Mouse (Mus musculus) limb, embryonic 14.5 days (tissue): ENCODE measurements at regions not wholly inside any gene's neighbourhood (a gene's known extent, or its start where the extent isn't known, plus 50 kb on each side); places are given as distances from the start of the nearest gene placed in this dataset.

Experiments
- ATAC-seq: fragments of 200-750 bp; cut with Nextera tagmentation; 2 replicates; pipeline ENCODE4 v1.8.0; 2017; ENCODE audit warnings: low read depth, moderate number of reproducible peaks, moderate TSS enrichment; ENCODE audit not compliant: low FRiP score
- DNase-seq: peaks from one replicate; pipeline ENCODE4 v3.0.0-alpha.2; 2015; ENCODE audit warnings: low spot score
- H3K27ac ChIP-seq: fragments of 300-500 bp; sonication (generic); replicated peaks from 2 replicates; pipeline ENCODE4 v1.5.1; 2014; ENCODE audit warnings: low read depth, mild to moderate bottlenecking, low read length, moderate library complexity, mixed read lengths
- H3K27me3 ChIP-seq: fragments of 300-500 bp; sonication (generic); 2 replicates; pipeline ENCODE4 v1.6.1; 2014; ENCODE audit warnings: low read length, mixed read lengths; ENCODE audit not compliant: control insufficient read depth, insufficient read depth
- H3K36me3 ChIP-seq: fragments of 300-500 bp; sonication (generic); 2 replicates; pipeline ENCODE4 v1.6.1; 2014; ENCODE audit warnings: mild to moderate bottlenecking, low read length, moderate library complexity, mixed read lengths; ENCODE audit not compliant: control insufficient read depth, insufficient read depth
- H3K4me1 ChIP-seq: fragments of 300-500 bp; sonication (generic); 2 replicates; pipeline ENCODE4 v1.6.1; 2014; ENCODE audit warnings: antibody characterized with exemption, low read length, mixed read lengths; ENCODE audit not compliant: control insufficient read depth, insufficient read depth
- H3K4me2 ChIP-seq: fragments of 300-500 bp; sonication (generic); replicated peaks from 2 replicates; pipeline ENCODE4 v1.6.1; 2014; ENCODE audit warnings: low read depth, mild to moderate bottlenecking, low read length, moderate library complexity; ENCODE audit not compliant: severe bottlenecking
- H3K4me3 ChIP-seq: fragments of 300-500 bp; sonication (generic); replicated peaks from 2 replicates; pipeline ENCODE4 v1.5.1; 2014; ENCODE audit warnings: low read length
- H3K9ac ChIP-seq: fragments of 300-500 bp; sonication (generic); 2 replicates; pipeline ENCODE4 v1.6.1; 2014; ENCODE audit warnings: mild to moderate bottlenecking, low read depth, low read length, moderate library complexity; ENCODE audit not compliant: severe bottlenecking
- H3K9me3 ChIP-seq: fragments of 300-500 bp; sonication (generic); 2 replicates; pipeline ENCODE4 v1.6.1; 2016; ENCODE audit warnings: low read length; ENCODE audit not compliant: control insufficient read depth
- POLR2A ChIP-seq: fragments of 200-500 bp; IDR thresholded peaks from 2 replicates; pipeline ENCODE4 v1.8.0; 2012; ENCODE audit warnings: inconsistent platforms, mild to moderate bottlenecking, moderate library complexity, borderline replicate concordance; ENCODE audit not compliant: insufficient read depth, insufficient read length; ENCODE audit errors: extremely low read depth
- WGBS: fragments of 180-500 bp; shearing (Covaris S2); extraction: QIAGEN DNeasy Blood & Tissue Kit; methylation state at CpG from one replicate; pipeline ENCODE4 v1.1.7; 2014; 5-methylcytosine and 5-hydroxymethylcytosine counted together

- TF ChIP-seq POLR2A = no peak
- Histone ChIP-seq H3K4me3 (no peak overlapping the region), H3K4me2 (no peak overlapping the region), H3K27ac (no peak overlapping the region), H3K9me3 (no peaks in the 10 kb centered on the region), H3K9ac (no peak overlapping the region), H3K36me3 (no peaks in the 10 kb centered on the region), H3K27me3 (no peaks in the 10 kb centered on the region), H3K4me1 (peaks cover 5% of the 10 kb centered on the region; the same call in 1 of the 2 replicates)
- ATAC-seq = no peak
- no peak for DNase-seq
- WGBS = 70% methylated on average over 8 of the region's 8 CpGs
Observed at GRCm38 (mm10) chr9:116243775-116244618, 68.8 kb upstream of the Tgfbr2 start.

DNA sequence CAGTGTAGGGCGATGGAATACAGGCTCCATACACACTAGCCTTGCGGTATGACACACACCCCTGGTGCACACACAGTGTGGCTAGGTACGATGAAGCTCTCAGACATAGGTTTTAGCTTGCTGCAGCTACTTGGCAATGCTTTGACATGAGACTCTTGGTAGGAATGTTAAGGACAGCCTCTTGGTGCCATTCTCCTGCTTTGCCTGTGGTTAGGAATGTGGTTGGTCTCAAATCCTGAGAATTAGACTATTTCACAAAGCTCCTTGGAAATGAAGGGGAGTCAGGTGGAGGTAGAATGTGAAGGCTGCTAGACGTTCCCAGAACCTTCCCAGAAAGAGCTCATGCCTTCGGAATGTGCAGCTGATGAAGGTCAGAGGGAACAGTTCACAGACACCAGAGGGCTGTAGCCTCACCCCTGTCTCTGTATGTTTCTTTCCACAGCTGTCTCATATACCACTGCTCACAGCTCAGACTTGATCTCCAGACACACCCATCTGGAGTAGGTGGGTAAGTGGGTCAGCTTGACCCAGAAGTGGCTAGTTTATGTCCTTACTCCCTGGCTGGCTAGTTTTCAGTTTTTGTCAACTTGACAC is 66.9 kb upstream of the Tgfbr2 start:
- Histone ChIP-seq H3K4me1 (peaks cover 5% of the 10 kb centered on the region; the same call in 1 of the 2 replicates), H3K4me3 (no peak overlapping the region), H3K27ac (no peak overlapping the region), H3K4me2 (no peak overlapping the region), H3K27me3 (no peaks in the 10 kb centered on the region), H3K9me3 (no peaks in the 10 kb centered on the region), H3K9ac (no peak overlapping the region), H3K36me3 (no peaks in the 10 kb centered on the region)
- ATAC-seq = no peak; the same call in 1 of the 2 replicates
- 76% methylated on average over 5 of the region's 5 CpGs for WGBS
- TF ChIP-seq POLR2A = no peak
- no peak for DNase-seq

DNA sequence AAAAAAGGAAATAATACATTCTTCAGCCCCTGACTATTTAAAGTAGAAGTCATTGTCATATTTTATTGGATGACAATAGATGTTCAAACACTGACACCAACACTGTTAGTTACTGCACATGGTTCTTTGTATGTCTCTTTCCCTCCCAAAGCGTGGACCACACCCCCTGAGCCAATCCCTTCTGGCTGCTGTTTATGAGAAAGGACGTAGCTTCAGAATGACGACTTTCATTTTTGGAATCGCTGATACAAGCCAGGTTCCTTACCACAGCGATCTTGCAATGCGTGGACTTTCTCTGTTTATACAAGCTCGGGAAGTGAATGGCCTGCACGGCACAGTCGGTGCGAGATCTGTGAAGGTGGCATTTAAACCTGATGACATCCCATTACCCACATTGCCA is 66.1 kb upstream of the Tgfbr2 start:
- 77% methylated on average over 10 of the region's 10 CpGs for WGBS
- no peak for ATAC-seq
- H3K4me1 ChIP-seq = peaks cover 5% of the 10 kb centered on the region; the same call in 1 of the 2 replicates

GRCm38 (mm10) chr9:116236836-116237235 is 61.7 kb upstream of the Tgfbr2 start:
- no peak overlapping the region for H3K4me3 ChIP-seq
- peaks cover 10% of the 10 kb centered on the region; the same call in 1 of the 2 replicates for H3K4me1 ChIP-seq
- no peak for TF ChIP-seq POLR2A
- H3K9me3 ChIP-seq = no peaks in the 10 kb centered on the region
- DNase-seq (no peak), ATAC-seq (no peak)
- H3K27me3 ChIP-seq = no peaks in the 10 kb centered on the region
- no peak overlapping the region for H3K9ac ChIP-seq
- H3K27ac ChIP-seq = no peak overlapping the region
- no peaks in the 10 kb centered on the region for H3K36me3 ChIP-seq
- no peak overlapping the region for H3K4me2 ChIP-seq

More for the DNA sequence above, 66.1 kb upstream of the Tgfbr2 start:
- Histone ChIP-seq H3K27me3 (no peaks in the 10 kb centered on the region), H3K4me3 (no peak overlapping the region), H3K36me3 (no peaks in the 10 kb centered on the region), H3K27ac (no peak overlapping the region), H3K9ac (no peak overlapping the region), H3K4me2 (no peak overlapping the region), H3K9me3 (no peaks in the 10 kb centered on the region)
- no peak for TF ChIP-seq POLR2A
- DNase-seq = no peak

- 57% methylated on average over 7 of the region's 7 CpGs for WGBS
- H3K4me1 ChIP-seq = peaks cover 16% of the 10 kb centered on the region
- H3K9me3 ChIP-seq = no peaks in the 10 kb centered on the region
- H3K27ac ChIP-seq = no peak overlapping the region
- no peak for DNase-seq
- no peak overlapping the region for H3K4me3 ChIP-seq
- no peak overlapping the region for H3K9ac ChIP-seq
- H3K4me2 ChIP-seq = no peak overlapping the region
- no peak for ATAC-seq
- no peaks in the 10 kb centered on the region for H3K36me3 ChIP-seq
- no peaks in the 10 kb centered on the region for H3K27me3 ChIP-seq
- no peak for TF ChIP-seq POLR2A
Observed at GRCm38 (mm10) chr9:116234170-116234569, 59.0 kb upstream of the Tgfbr2 start.
